Mouse (Mus musculus) ES-Bruce4 (cell line): ENCODE results near the gene Arl5b.

ENCODE experiments used
- CTCF ChIP-seq: IDR thresholded peaks from one replicate; pipeline ENCODE4 v1.8.1; 2011; ENCODE audit warnings: low read depth, low read length
- EP300 ChIP-seq: IDR thresholded peaks from 2 replicates; pipeline ENCODE4 v1.6.1; 2011; ENCODE audit warnings: low read depth, low read length; ENCODE audit not compliant: insufficient read depth
- POLR2A ChIP-seq: IDR thresholded peaks from one replicate; pipeline ENCODE4 v1.8.1; 2011; ENCODE audit warnings: low read length; ENCODE audit not compliant: insufficient read depth

- no peak for TF ChIP-seq POLR2A
- no peak for TF ChIP-seq CTCF
- TF ChIP-seq EP300 = no peak
These were observed 72.1 kb downstream of the Arl5b start for GRCm38 (mm10) chr2:15121217-15121680.
